Mouse (Mus musculus): ENCODE data around the gene Snx9.
A peak's percentile ranks its signal among the peaks of the same experiment; 100 is the strongest.

DNA sequence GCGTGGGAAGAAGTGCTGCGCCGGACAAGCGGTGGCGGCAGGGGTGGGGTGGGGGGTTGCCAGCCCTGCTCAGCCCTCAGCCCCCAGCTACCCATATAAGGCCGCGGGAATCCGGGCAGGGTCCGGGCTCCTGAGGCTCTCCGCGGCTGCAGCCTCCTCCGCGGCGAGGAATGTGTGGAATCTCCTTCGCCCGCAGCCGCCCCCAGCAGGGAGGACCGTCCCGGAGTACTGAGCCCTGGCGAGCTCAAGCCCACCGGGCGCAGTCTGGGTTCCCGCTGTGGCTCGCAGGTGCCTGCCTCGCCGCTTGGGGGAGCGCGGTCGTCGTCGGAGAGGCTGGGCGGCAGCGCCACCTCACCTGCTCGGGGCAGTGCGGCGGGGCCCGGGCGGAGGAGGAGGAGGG, 99.7 kb downstream of the Snx9 start:
- TF ChIP-seq CTCF (IDR thresholded peaks at IDR 0.05; ENCODE audit: extremely low read depth, insufficient read depth, low read length) (peak; percentile 36; the same call in 1 of the 2 replicates), POLR2A (IDR thresholded peaks at IDR 0.05; ENCODE audit: extremely low read depth, insufficient read depth, low read length) (no peak)
